Mouse (Mus musculus) C2C12 (cell line): Measurements from ENCODE around the gene Vac14.
A peak's percentile ranks its signal among the peaks of the same experiment; 100 is the strongest.

Source experiments
- CTCF ChIP-seq: IDR thresholded peaks from one replicate; pipeline ENCODE4 v1.5.1; 2011; ENCODE audit not compliant: control insufficient read depth, insufficient read depth, insufficient read length
- USF1 ChIP-seq: IDR thresholded peaks from one replicate; pipeline ENCODE4 v1.6.1; 2011; ENCODE audit warnings: low read depth, mild to moderate bottlenecking, control low read depth, moderate library complexity

DNA sequence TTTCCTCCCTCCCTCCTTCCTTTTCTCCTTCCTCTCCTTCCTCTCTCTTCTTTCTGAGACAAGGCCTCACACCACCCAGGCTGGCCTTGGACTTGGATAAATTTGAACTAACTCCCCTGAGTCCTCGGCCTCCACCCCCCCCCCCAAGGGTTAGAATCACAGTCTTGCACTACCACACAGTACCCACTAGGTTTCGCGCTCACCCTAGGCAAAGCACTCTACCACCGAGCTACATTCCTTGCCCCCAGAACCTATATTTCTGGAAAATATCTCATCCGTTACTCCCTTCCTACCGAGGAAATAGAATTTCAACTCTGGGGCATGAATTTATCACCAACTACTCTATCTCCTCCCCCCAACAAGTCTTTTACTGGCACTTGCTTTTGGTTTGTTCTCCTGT is 143.6 kb downstream of the Vac14 start:
- TF ChIP-seq CTCF (peak; percentile 18), USF1 (no peak)
